In genomic region chr2:35231871-35232270, GRCm38 (mm10) we compare ENCODE assay signal across 9 mouse cellular contexts. TPM values are rescaled to one million over a fixed set of nuclear protein-coding genes. Genes with fewer than 3 reads are reported as not detected.
DNase-seq lines count a peak whose midpoint lies in the region; ATAC-seq and TF ChIP-seq lines count a peak whose summit lies in the region.
"Had no signal": no experiment of that assay in that cellular context is flagged by ENCODE, and none has a peak within 500 bp of the region (broad histone marks: within the 10 kb centered on the region; RNA-seq: fewer than 3 reads in every experiment).

No protein-coding gene starts in this region.

- no peaks in the 10 kb centered on the region for H3K36me3 ChIP-seq in heart, embryonic 12.5 days
- H3K36me3 ChIP-seq: lung, embryonic 15.5 days had no signal

- H3K9ac ChIP-seq in heart, embryonic 12.5 days: no peak overlapping the region
- H3K9ac ChIP-seq: lung, embryonic 15.5 days had no signal

- no peak overlapping the region for H3K27ac ChIP-seq in heart, embryonic 12.5 days (ENCODE audit: poor library complexity, severe bottlenecking)
- no peak overlapping the region for H3K27ac ChIP-seq in left cerebral cortex, adult 2 months
- H3K27ac ChIP-seq: lung, embryonic 15.5 days had no signal

- H3K4me2 ChIP-seq in heart, embryonic 12.5 days: no peak overlapping the region
- H3K4me2 ChIP-seq: lung, embryonic 15.5 days had no signal

- intact Hi-C loops in left cerebral cortex, adult 2 months (cut with DNase I): loop anchor here (2.0 kb wide), 1 partner anchor 23 kb away; no protein-coding TSS in a partner anchor

- ATAC-seq in heart, embryonic 12.5 days (ENCODE audit: insufficient number of reproducible peaks, low FRiP score): no peak
- ATAC-seq in hematopoietic stem cell, adult 5-6 weeks (replicated peaks in 1 of 2; ENCODE audit: insufficient read depth in 1 of 2, low FRiP score in 2 of 2, low TSS enrichment in 1 of 2, low read depth in 1 of 2, poor library complexity in 2 of 2, severe bottlenecking in 2 of 2): peak; percentile 43 to 47

- TF ChIP-seq CTCF in left cerebral cortex, adult 2 months (IDR thresholded peaks at IDR 0.05): no peak

- no peak overlapping the region for H3K4me3 ChIP-seq in heart, embryonic 12.5 days
- no peak overlapping the region for H3K4me3 ChIP-seq in left cerebral cortex, adult 2 months
- H3K4me3 ChIP-seq: lung, embryonic 15.5 days had no signal

- H3K9me3 ChIP-seq in heart, embryonic 12.5 days (replicated peaks): no peaks in the 10 kb centered on the region
- H3K9me3 ChIP-seq: lung, embryonic 15.5 days had no signal

- DNase-seq in heart, adult 8-10 months (ENCODE audit: low spot score): peak; percentile 49
- peak; percentile 60 for DNase-seq in adrenal gland, postnatal 14 days
- DNase-seq in lung, postnatal 10 days: peak; percentile 73
- DNase-seq in frontal cortex, postnatal 10 days (ENCODE audit: low spot score in 2 of 2): no peak
- no peak for DNase-seq in left cerebral cortex, adult 2 months (ENCODE audit: extremely low spot score in 1 of 2, low spot score in 2 of 2)
- DNase-seq in layer of hippocampus, postnatal 36 days: no peak

- 20% methylated on average over 2 of the region's 2 CpGs for WGBS in heart, embryonic 12.5 days

- H3K27me3 ChIP-seq in heart, embryonic 12.5 days (replicated peaks): no peaks in the 10 kb centered on the region
- H3K27me3 ChIP-seq: lung, embryonic 15.5 days had no signal

- peaks cover 39% of the 10 kb centered on the region for H3K4me1 ChIP-seq in heart, embryonic 12.5 days (replicated peaks)

RNA-seq across cellular contexts. Expression of gene Gsn, which starts 24.3 kb away (rescaled TPM):
- 100 to 1,000 TPM; 584 to 827 (median 671) TPM for total RNA-seq in heart, adult 8-10 months (2022)
- polyA plus RNA-seq in heart, embryonic 12.5 days (2016; fragmentation: Nextera tagmentation; extraction: Ambion mirVana): 186 and 190 TPM in 2 replicates
- total RNA-seq in adrenal gland, postnatal 14 days (2021): 179 and 208 TPM in 2 replicates
- 19.8 and 34.2 TPM in 2 replicates for total RNA-seq in hematopoietic stem cell, adult 5-6 weeks (2017)
- 10 to 100 TPM; 37.6 to 38.2 TPM for total RNA-seq in left cerebral cortex, adult 2 months (2021)
- total RNA-seq in layer of hippocampus, postnatal 36 days (2021): 10 to 100 TPM; 73.3 to 75.0 TPM

RNA-seq across cellular contexts. Expression of gene Rab14, which starts 31.0 kb away (rescaled TPM):
- 100 to 1,000 TPM; 120 to 139 (median 132) TPM for total RNA-seq in heart, adult 8-10 months (2022)
- 255 and 280 TPM in 2 replicates for polyA plus RNA-seq in heart, embryonic 12.5 days (2016; fragmentation: Nextera tagmentation; extraction: Ambion mirVana)
- 184 and 199 TPM in 2 replicates for total RNA-seq in adrenal gland, postnatal 14 days (2021)
- total RNA-seq in hematopoietic stem cell, adult 5-6 weeks (2017): 117 and 158 TPM in 2 replicates
- 100 to 1,000 TPM; 219 to 229 TPM for total RNA-seq in left cerebral cortex, adult 2 months (2021)
- total RNA-seq in layer of hippocampus, postnatal 36 days (2021): 100 to 1,000 TPM; 234 to 236 TPM

Comparison
In these comparisons a context has a peak if more than half of its experiments do, and no peak if none do; other contexts are left out.
1. DNase-seq: peak in heart, adult 8-10 months (single experiment), adrenal gland, postnatal 14 days (single experiment) and lung, postnatal 10 days (single experiment); none in frontal cortex, postnatal 10 days (0 of 2), left cerebral cortex, adult 2 months (0 of 2) and layer of hippocampus, postnatal 36 days (0 of 2).